Mouse (Mus musculus): ENCODE data around the gene Wsb1. TPM values are rescaled to one million over a fixed set of nuclear protein-coding genes. Genes with fewer than 3 reads are reported as not detected.

Wsb1 gene
- total and polyA plus RNA-seq, 3 experiments, result 84.1 to 129 (median 104) TPM

GRCm38 (mm10) chr11:79209113-79209512, 45.4 kb downstream of the Wsb1 start:
- dilution Hi-C loops (cut with MboI; ENCODE audit: extremely low pct_ligation_motif_present, extremely low pct_unique_long_range_greater_than_20kb, low sequenced_read_pairs) (no loop called here), in situ Hi-C loops (cut with MboI; ENCODE audit: low pct_ligation_motif_present, low pct_unique_long_range_greater_than_20kb, low sequenced_read_pairs) (loop anchor here (25.0 kb wide), 1 partner anchor 647 kb away; the partner anchor contains the start of gene Tmem97)
- no peaks in the 10 kb centered on the region for H3K36me3 ChIP-seq (replicated peaks in 1 of 2; ENCODE audit: control insufficient read depth in 1 of 2, insufficient read depth in 1 of 2, low read length in 1 of 2)
- TF ChIP-seq TBP (conservative IDR thresholded peaks at IDR 0.05; ENCODE audit: low read depth, low read length) (peak; percentile 75; the same call in 1 of the 2 replicates), KAT2A (IDR thresholded peaks at IDR 0.05; ENCODE audit: insufficient replicate concordance, low read length) (no peak), POLR2A (IDR thresholded peaks at IDR 0.05; ENCODE audit: low read depth, low read length) (peak; percentile 56)
- peaks cover 28 to 57% of the 10 kb centered on the region in 2 experiments for H3K4me1 ChIP-seq (ENCODE audit: control insufficient read depth in 1 of 2, insufficient read depth in 2 of 2)
- no peak overlapping the region for H3K27ac ChIP-seq (ENCODE audit: insufficient read depth, low read depth)
- H3K4me2 ChIP-seq (ENCODE audit: insufficient read depth, low read depth, poor library complexity, severe bottlenecking), result no peak overlapping the region
- peaks cover 7% of the 10 kb centered on the region for H3K9me3 ChIP-seq (replicated peaks; ENCODE audit: low read length)
- no peak overlapping the region for H3K4me3 ChIP-seq (replicated peaks in 1 of 3; ENCODE audit: low read depth in 2 of 3, low read length in 2 of 3, poor library complexity in 1 of 3)
- peaks cover 5% of the 10 kb centered on the region for H3K27me3 ChIP-seq (replicated peaks)
- no peak for DNase-seq (ENCODE audit: extremely low read depth)
- no peaks in the 10 kb centered on the region for H3K79me2 ChIP-seq (replicated peaks; ENCODE audit: control insufficient read depth, extremely low read depth, insufficient read depth, poor library complexity, severe bottlenecking)
- no peak overlapping the region for H3K9ac ChIP-seq (ENCODE audit: insufficient read depth, low read depth)

DNA sequence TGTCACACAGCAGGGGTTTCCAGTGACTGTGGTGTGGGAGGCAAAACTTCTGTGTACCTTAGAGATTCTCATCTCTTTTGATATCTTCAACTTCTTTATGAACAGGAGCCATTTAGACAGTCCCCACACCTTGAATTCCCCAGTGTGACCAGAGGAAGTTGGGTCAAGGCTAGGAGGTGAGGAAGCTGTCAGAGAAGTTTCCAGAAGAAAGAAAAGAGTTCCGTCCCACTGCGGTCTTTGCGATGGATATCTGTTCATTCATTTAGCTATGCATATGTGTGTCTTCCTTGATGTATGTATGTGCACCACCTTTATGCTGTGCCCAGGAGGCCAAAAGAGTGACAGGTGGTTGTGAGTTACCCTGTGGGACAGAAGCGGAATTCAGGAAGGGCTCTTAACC, 46.0 kb downstream of the Wsb1 start:
- H3K4me1 ChIP-seq (ENCODE audit: control insufficient read depth in 1 of 2, insufficient read depth in 2 of 2), result peaks cover 24 to 57% of the 10 kb centered on the region in 2 experiments
- dilution Hi-C loops (cut with MboI; ENCODE audit: extremely low pct_ligation_motif_present, extremely low pct_unique_long_range_greater_than_20kb, low sequenced_read_pairs), result no loop called here
- peaks cover 7% of the 10 kb centered on the region for H3K9me3 ChIP-seq (replicated peaks; ENCODE audit: low read length)

DNA sequence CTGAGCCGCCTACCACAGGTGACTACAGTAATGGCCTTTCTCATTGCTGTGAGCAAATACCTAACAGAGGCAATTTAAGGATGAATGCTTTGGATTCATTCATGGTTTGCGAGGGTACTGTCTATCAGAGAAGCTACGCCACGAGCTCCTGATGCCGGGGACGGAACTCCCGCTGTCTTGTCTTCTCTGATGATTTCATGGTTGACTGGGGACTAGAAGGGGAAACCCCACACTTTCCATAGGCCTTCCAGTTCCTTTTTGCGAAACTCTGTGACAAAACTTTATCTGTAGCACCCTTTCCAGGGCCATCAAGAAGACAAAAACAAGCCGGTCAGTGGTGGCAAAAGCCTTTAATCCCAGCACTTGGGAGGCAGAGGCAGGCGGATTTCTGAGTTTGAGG, 46.8 kb downstream of the Wsb1 start:
- peak overlapping the region; percentile 64 for H3K4me2 ChIP-seq (ENCODE audit: insufficient read depth, low read depth, poor library complexity, severe bottlenecking)
- in situ Hi-C loops (cut with MboI; ENCODE audit: low pct_ligation_motif_present, low pct_unique_long_range_greater_than_20kb, low sequenced_read_pairs), result loop anchor here (25.0 kb wide), 1 partner anchor 645 kb away; the partner anchor contains the start of gene Tmem97
- H3K36me3 ChIP-seq (replicated peaks in 1 of 2; ENCODE audit: control insufficient read depth in 1 of 2, insufficient read depth in 1 of 2, low read length in 1 of 2), result no peaks in the 10 kb centered on the region
- H3K9me3 ChIP-seq (replicated peaks; ENCODE audit: low read length), result peaks cover 7% of the 10 kb centered on the region
- no peaks in the 10 kb centered on the region for H3K79me2 ChIP-seq (replicated peaks; ENCODE audit: control insufficient read depth, extremely low read depth, insufficient read depth, poor library complexity, severe bottlenecking)
- peak; percentile 96 for DNase-seq (ENCODE audit: extremely low read depth)
- no peak overlapping the region; the same call in 1 of the 2 replicates for H3K27ac ChIP-seq (ENCODE audit: insufficient read depth, low read depth)
- peak overlapping the region in 1 of 3 experiments; percentile 2 for H3K4me3 ChIP-seq (replicated peaks in 1 of 3; ENCODE audit: low read depth in 2 of 3, low read length in 2 of 3, poor library complexity in 1 of 3)
- no peak overlapping the region for H3K9ac ChIP-seq (ENCODE audit: insufficient read depth, low read depth)
- peaks cover 24 to 58% of the 10 kb centered on the region in 2 experiments for H3K4me1 ChIP-seq (ENCODE audit: control insufficient read depth in 1 of 2, insufficient read depth in 2 of 2)
- peaks cover 8% of the 10 kb centered on the region for H3K27me3 ChIP-seq (replicated peaks)
- dilution Hi-C loops (cut with MboI; ENCODE audit: extremely low pct_ligation_motif_present, extremely low pct_unique_long_range_greater_than_20kb, low sequenced_read_pairs), result no loop called here
- TF ChIP-seq MYC (IDR thresholded peaks at IDR 0.05; ENCODE audit: low read depth, low read length), result peak; percentile 82
- TF ChIP-seq POLR2A (IDR thresholded peaks at IDR 0.05; ENCODE audit: low read depth, low read length), result peak; percentile 36; the same call in 1 of the 2 replicates
- TF ChIP-seq EP300 (IDR thresholded peaks at IDR 0.05; ENCODE audit: low read length), result peak; percentile 99
- TF ChIP-seq SIN3A (IDR thresholded peaks at IDR 0.05; ENCODE audit: low read length), result no peak; the same call in 1 of the 2 replicates
- TF ChIP-seq SMC3 (IDR thresholded peaks at IDR 0.05; ENCODE audit: low read depth, low read length), result peak; percentile 21
- peak; percentile 93 for TF ChIP-seq RCOR1 (conservative IDR thresholded peaks at IDR 0.05; ENCODE audit: low read depth, low read length)
- TF ChIP-seq TBP (conservative IDR thresholded peaks at IDR 0.05; ENCODE audit: low read depth, low read length), result 0 out of 2 replicates have a peak, but pooled peaks have one; percentile 50
- peak; percentile 71 for TF ChIP-seq ELF1 (IDR thresholded peaks at IDR 0.05; ENCODE audit: low read depth, low read length)
- no peak for TF ChIP-seq NELFE (IDR thresholded peaks at IDR 0.05; ENCODE audit: low read depth, low read length)
- no peak for TF ChIP-seq CHD1 (IDR thresholded peaks at IDR 0.05; ENCODE audit: low read depth, low read length)
- TF ChIP-seq ZNF384 (IDR thresholded peaks at IDR 0.05; ENCODE audit: low read depth, low read length), result peak; percentile 52
- peak; percentile 96 for TF ChIP-seq IRF4 (IDR thresholded peaks at IDR 0.05; ENCODE audit: low read depth, low read length)
- peak; percentile 49 for TF ChIP-seq JUN (IDR thresholded peaks at IDR 0.05; ENCODE audit: insufficient read depth, low read depth, low read length)
- TF ChIP-seq UBTF (IDR thresholded peaks at IDR 0.05; ENCODE audit: low read depth, low read length), result no peak
- TF ChIP-seq MEF2A (IDR thresholded peaks at IDR 0.05; ENCODE audit: borderline replicate concordance, low read depth, low read length), result peak; percentile 78
- no peak for TF ChIP-seq ZC3H11A (IDR thresholded peaks at IDR 0.05; ENCODE audit: low read depth, low read length)
- TF ChIP-seq ETS1 (conservative IDR thresholded peaks at IDR 0.05; ENCODE audit: low read depth, low read length), result peak; percentile 84
- TF ChIP-seq GABPA (IDR thresholded peaks at IDR 0.05; ENCODE audit: insufficient replicate concordance, low read depth, low read length), result no peak
- TF ChIP-seq USF1 (IDR thresholded peaks at IDR 0.05; ENCODE audit: low read depth, low read length), result no peak
- TF ChIP-seq JUND (conservative IDR thresholded peaks at IDR 0.05; ENCODE audit: low read depth, low read length), result peak; percentile 54; the same call in 1 of the 2 replicates
- no peak for TF ChIP-seq ZMIZ1 (IDR thresholded peaks at IDR 0.05; ENCODE audit: low read depth, low read length)
- 0 out of 2 replicates have a peak, but pooled peaks have one; percentile 59 for TF ChIP-seq CHD2 (IDR thresholded peaks at IDR 0.05; ENCODE audit: low read length)
- TF ChIP-seq KAT2A (IDR thresholded peaks at IDR 0.05; ENCODE audit: insufficient replicate concordance, low read length), result 0 out of 2 replicates have a peak, but pooled peaks have one; percentile 58

More for the DNA sequence above, 46.0 kb downstream of the Wsb1 start:
- Histone ChIP-seq H3K4me3 (replicated peaks in 1 of 3; ENCODE audit: low read depth in 2 of 3, low read length in 2 of 3, poor library complexity in 1 of 3) (no peak overlapping the region), H3K9ac (ENCODE audit: insufficient read depth, low read depth) (no peak overlapping the region), H3K36me3 (replicated peaks in 1 of 2; ENCODE audit: control insufficient read depth in 1 of 2, insufficient read depth in 1 of 2, low read length in 1 of 2) (no peaks in the 10 kb centered on the region), H3K27me3 (replicated peaks) (peaks cover 7% of the 10 kb centered on the region), H3K4me2 (ENCODE audit: insufficient read depth, low read depth, poor library complexity, severe bottlenecking) (peak overlapping the region; percentile 45), H3K79me2 (replicated peaks; ENCODE audit: control insufficient read depth, extremely low read depth, insufficient read depth, poor library complexity, severe bottlenecking) (no peaks in the 10 kb centered on the region), H3K27ac (ENCODE audit: insufficient read depth, low read depth) (no peak overlapping the region)
- DNase-seq (ENCODE audit: extremely low read depth), result no peak
- in situ Hi-C loops (cut with MboI; ENCODE audit: low pct_ligation_motif_present, low pct_unique_long_range_greater_than_20kb, low sequenced_read_pairs), result loop anchor here (25.0 kb wide), 1 partner anchor 646 kb away; the partner anchor contains the start of gene Tmem97
- TF ChIP-seq EP300 (IDR thresholded peaks at IDR 0.05; ENCODE audit: low read length) (0 out of 2 replicates have a peak, but pooled peaks have one; percentile 31), BHLHE40 (IDR thresholded peaks at IDR 0.05; ENCODE audit: low read depth, low read length) (no peak)
